Mouse (Mus musculus): ENCODE data around the gene Ndst2.

Ndst2 gene

DNA sequence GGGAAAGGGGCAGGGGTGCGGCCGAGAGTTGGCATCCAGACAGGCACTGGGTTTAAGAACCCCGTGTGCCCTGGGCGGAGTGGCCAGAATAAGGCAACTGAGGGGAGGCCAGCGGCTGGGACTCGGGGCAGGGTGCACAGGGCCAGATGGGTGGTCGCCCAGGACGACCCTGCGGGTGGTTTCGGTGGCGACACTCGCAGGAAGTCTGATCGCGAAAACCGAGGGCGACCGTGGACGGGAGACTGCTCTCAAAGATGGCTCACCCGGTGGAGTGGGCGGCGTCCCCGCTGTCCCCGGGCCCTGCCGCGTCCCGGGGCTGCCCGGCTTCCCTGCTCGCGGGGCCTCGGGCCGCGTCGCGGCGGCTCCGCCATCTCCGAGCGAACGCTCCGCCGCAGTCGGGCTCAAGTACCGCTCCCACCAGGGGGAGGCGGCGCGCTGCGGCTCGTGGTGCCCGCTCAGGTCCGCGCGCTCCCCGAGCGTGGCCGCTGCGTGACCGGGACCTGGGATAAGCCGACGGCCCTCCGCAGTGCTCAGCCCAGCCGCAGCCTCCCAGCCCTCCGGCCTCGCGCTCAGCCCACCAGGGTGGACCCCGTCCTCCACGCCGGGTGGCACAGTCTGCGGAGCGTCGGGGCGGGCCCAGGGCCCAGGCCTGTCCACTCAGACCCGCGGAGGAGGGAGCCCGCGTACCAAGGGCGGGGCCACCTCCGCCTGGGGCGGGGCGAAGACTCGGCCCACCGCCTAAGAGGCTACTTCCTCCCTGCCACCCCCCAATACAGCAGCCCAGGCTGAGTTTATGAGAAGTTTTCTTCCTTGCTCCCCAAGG, at the start of gene Ndst2:
TSS of gene Ndst2 (minus strand) at position 611 of the 823 bp plus-strand sequence.
- peak; percentile 74 for DNase-seq (ENCODE audit: low read depth, low spot score)

DNA sequence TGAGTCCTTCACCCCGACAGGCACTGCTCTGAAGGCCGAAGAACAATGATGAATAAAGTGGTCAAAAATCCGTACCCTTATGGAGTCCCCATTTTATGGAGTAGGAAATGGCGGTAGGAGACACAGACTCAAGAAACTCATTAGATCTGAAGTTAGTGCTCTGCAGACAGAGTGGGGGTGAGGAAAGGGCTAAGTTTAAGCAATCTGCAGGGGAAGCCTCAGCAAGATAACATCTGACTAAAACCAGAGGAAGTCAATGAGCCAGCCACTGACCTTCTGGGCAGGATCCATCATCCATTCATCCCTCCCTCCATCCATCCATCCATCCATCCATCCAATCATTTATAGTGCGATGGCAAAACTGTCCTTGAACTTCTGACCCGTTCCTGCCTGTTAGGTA, 49.2 kb upstream of the Ndst2 start:
- DNase-seq (ENCODE audit: low read depth, low spot score): no peak

DNA sequence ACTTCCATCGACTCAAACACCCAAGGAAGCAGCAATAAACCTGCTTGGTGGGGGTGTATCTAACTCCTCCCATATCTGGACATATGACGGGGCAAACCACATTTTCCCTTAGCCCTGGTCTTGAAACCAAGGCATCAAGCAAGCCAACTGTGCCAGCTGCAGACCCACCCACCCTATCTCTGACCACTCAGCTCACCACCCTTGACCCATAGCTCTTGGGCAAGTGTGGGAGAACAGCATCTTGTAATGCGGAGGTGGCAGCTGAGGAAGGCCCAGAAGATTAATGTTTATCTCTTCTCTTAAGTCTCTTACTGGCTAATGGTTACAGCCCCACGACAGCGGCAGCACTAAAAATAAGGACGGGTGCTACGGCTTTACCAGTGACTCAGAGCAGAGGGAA, 48.5 kb upstream of the Ndst2 start:
- no peak for DNase-seq (ENCODE audit: low read depth, low spot score)

DNA sequence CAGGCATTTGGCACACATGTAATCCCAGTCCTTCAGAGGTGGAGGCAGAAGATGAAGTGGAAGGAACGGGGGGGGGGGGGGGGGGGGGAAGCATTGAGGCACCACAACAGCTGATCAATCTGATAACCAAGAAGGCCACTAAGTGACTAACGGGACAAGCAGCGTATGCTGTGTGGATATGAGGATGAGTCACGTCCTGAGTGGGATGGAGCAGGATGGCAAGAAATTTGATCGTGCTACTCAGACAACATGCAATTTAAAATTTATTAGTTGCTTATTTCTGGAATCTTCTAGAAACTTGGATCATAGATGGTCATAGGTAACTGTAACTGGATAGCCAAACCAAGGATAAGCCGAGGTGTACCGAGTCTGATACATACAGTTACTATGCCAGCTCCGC, 45.9 kb upstream of the Ndst2 start:
- DNase-seq (ENCODE audit: low read depth, low spot score): no peak

DNA sequence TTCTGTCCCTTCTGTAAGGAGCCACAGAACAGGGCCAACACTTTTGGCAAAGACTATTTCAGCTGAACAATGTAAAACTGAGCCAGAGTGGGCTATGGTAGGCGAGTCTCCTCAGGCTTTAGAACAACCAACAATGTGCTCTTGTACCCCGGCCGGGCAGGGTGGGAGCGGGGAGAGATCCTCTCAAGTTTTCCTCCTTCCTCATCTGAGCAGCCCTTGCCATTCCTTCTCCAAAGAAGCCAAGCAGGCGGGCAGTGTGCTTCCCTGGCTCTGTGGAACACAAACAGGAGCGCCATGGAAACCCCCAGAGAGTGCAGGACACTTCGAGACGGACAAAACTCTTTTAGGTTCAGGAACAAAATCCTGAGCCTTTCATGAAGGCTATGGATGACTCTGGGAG, 44.1 kb upstream of the Ndst2 start:
- no peak for DNase-seq (ENCODE audit: low read depth, low spot score)

DNA sequence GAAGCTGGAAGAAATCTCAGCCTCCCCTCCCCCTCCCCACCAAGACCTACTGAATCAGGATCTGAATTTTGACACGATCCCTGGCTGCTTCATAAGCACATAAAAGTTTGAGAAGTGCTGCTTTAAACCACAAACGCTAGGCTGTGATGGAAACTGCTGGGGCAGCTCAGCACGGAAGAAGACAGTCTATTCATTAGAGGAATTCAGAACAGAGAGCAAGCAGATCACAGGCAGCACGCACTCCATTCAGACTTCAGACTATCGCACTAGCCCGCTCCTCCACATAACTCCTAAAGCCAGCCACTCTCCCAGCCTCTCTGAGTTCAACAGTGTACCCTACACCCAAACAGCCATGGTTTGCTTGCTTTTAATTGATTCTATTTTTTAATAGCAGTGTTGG, 41.3 kb upstream of the Ndst2 start:
- no peak for DNase-seq (ENCODE audit: low read depth, low spot score)

DNA sequence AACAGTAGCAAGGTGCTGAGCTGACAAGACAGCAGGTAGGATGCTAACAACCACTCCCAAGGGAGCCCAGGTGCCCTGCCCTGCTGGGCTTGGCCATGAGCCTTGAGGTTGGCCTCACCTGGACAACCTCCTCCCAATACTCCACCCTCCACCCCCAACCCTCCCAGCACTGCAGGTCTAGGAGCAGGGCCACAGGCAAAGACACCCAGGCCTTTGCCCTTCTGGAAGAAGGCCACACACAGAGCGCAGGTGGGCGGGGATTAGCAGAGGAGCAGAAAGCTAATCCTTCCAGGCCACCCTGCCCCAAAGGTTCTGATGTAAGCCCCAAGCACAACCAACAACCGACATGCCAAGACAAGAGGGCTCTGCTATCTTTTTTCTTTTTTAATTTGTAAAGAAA, 39.0 kb upstream of the Ndst2 start:
- DNase-seq (ENCODE audit: low read depth, low spot score): no peak

DNA sequence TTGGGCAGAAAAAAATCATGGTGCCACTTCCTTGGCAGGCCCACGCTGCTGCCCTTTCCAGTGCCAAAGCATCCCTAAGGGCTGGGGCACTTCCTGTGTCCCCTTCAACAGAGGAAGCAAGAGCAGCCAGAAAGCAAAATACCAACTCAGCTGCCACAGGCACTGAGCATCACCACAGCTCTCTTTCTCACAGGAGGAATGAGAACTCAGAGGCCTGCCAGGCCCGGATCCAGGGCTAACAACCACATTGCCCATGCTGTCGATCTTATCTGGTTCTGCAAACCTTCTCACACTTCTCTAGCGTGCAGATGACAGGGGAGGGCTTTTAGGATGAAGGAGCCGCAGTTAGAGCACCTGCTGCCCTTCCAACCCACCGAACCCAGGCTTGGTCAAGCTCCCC, 38.4 kb upstream of the Ndst2 start:
- DNase-seq (ENCODE audit: low read depth, low spot score): no peak

DNA sequence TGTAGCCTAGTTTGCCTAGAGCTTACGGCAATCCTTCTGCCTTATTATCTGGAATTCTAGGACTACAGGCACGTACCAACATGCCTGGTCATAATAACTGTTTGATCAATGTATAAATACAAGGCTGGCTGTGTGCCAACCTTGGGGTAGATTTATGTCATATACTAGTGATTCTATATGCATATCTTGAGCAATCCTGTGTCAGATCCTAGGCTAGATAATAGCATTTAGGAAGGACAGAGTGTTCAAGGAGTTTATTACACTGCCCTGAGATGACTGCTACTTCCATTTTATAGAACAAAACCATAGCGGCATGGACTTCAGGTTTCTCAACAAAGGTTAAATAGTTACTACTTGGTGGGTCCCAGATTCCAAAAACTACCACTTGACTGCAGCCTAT, 37.6 kb upstream of the Ndst2 start:
- DNase-seq (ENCODE audit: low read depth, low spot score): no peak

DNA sequence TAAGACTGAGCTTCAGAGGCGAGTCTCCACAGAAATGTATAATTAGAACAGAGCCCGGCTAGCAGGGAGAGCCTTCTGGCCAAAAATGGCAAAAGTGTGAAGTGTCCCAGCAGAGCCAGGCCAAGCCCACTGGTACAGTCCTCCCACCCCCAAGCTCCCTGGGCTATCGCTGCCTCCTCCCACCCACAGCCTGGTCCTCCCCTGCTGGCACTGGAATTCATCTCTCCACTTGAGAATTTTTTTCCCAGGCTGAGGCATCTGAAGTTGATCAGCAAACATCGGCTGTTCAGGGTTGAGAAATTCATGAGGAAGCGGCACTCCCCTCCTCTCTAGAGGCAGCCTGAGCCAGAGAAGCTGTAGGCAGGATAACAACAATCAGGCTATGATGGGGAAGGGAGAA, 34.2 kb upstream of the Ndst2 start:
- no peak for DNase-seq (ENCODE audit: low read depth, low spot score)

DNA sequence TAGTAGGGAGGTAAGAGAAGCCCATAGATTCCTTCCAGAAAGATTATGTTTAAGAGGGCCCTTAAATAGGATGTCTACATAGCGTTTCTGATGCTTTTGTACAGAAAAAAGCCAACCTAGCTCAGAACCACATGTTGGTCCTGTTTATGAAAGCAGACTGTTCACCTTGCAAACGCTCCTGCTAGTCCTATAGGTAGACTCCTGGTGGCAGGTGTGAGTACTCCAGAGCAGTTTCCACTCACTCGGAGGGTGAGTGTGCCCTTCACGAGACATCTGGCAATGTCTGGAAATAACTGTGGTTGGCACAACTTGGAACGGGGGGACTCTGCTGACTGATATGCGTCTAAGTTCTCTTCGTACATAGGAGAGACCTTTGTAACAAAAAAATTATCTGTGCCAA, 33.6 kb upstream of the Ndst2 start:
- DNase-seq (ENCODE audit: low read depth, low spot score): no peak

DNA sequence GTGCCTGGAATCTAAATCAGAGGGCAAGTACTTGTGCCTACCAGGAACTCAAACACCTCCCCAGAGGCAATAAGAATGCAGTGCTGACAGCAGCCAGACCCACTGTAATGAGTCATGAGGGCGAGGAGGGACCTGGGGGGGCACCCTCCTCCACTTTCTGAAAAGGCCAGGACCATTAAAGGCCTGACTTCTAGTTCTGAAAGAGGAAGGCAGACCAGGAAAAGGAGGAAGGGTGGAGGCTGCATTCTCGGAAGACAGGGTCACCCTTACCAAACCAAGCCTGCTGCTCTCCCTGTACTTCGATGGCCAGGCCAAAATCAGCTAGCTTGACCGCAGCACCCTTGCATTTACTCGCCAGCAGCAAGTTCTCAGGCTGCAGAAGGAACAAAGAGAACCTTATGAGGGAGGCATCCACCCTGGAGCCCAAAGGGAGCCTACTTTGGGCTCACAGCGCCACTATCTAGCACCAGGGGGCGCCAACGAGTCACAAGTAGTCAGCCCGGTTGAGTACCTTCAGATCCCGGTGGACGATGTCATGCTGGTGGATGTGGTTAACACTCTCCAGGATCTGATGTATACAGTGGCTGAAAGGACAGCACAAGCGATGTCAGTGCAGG, 31.4 kb upstream of the Ndst2 start:
- DNase-seq (ENCODE audit: low read depth, low spot score): peak; percentile 66

DNA sequence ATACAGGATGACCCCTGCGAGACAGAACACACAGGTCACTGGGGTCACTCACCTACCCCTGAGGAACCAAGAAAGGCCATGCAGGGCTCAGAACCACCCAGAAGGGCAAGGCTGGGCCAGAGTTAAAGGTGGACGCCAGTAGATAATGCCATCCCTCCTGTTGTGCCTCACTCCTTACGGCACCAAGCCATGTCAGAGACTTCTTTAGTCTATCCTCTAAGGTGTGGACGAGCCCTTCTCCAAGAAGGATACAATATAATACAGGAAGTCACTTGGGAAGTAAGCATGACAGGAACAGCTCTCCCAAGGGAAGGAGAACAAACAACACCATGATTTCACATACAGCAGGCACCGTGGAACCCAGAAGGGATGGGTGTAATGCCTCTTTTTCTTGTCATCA, 30.6 kb upstream of the Ndst2 start:
- no peak for DNase-seq (ENCODE audit: low read depth, low spot score)

DNA sequence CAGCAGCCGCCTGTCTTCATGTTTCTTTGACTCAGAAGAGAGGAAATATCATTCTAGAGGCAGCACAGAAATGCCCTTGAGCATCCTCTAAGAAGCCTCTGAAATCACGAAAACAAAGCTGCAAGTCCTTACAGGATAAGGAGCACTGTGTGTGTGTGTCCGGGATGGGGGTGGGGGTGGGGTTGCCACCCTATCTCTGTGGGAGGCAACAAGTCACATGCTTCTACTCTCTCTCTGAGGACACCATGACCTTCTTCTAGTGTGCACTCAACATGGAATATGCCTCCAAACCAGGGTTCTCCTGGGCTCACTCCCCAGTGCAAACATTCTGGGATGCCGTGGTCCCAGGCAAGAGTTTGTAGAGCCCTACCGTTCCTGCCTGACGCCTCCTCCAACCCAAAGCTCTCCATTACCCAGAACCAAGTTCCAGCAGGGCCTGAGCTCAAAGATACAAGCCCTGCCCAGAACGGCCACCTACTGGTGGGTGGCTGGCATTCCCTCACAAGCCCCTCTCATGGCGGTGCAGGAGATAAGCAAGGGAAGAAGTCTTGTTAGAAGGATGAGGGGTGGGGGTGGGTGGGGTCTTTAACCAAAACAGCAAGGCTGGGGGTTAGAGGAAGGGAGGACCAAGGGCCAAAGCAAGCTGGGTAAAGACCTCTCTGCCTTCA, 24.5 kb upstream of the Ndst2 start:
- no peak for DNase-seq (ENCODE audit: low read depth, low spot score)

DNA sequence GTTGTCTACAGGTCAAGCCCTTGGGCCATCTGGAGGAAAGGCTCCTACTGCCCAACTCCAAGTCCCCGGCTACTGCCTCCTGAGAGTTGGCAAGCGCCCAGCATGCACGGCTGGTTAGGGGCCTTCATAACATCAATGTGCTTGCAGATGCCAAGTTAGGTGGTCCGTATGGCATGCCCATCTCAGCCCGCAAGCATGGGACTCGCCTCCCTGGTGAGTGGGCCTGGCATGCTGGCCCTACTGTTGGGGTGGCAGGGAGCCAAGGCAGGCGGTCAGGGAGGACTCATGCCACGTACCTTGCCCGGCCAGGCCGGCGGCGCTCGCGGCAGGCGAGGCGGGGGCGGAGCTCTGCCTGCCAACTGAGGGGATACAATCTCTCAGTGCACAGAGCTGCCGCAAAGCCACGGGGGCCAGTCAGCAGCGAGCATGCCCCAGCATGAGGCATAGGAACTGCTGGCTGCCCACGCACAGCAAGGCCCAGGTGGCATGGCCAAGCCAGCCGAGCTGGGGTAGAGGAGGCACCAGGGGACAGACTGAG, 23.1 kb upstream of the Ndst2 start:
- no peak for DNase-seq (ENCODE audit: low read depth, low spot score)

DNA sequence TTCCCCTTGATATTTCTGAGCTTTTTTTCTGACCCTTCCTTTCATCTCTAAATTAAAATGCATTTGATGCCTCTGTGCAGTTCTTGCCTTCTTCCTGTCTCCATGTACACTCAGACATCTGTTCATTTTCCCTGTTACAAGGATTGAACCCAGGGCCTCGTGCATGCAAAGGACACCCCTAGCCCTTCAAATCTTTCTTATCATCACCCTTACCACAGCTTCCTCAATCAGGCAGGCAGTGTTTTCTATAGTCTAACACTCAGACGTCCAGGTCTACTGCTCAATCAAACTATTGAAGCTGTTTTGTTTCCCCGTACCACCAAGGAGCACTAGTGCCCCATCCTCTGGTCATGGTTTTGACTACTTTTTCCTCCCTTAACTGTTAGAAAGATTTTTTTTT, 19.4 kb upstream of the Ndst2 start:
- no peak for DNase-seq (ENCODE audit: low read depth, low spot score)

DNA sequence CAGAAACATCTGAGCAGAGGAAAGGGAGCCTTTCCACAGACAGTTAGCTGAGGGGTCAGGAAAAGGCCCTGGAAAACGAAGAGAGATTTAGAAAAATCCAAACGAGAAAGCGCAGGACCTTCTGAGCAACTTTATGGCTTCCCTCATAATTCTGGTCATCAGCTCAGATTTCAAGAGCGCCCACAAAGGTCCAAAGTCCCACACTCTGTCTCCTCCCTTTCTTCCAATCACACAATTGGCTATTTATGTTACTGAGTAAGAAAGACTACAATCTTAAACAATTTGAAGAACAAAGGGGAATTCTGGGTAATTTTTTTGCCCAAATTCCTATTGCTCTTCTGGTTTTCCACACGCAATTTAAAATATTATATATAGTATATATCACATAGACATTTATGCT, 16.1 kb upstream of the Ndst2 start:
- no peak for DNase-seq (ENCODE audit: low read depth, low spot score)

DNA sequence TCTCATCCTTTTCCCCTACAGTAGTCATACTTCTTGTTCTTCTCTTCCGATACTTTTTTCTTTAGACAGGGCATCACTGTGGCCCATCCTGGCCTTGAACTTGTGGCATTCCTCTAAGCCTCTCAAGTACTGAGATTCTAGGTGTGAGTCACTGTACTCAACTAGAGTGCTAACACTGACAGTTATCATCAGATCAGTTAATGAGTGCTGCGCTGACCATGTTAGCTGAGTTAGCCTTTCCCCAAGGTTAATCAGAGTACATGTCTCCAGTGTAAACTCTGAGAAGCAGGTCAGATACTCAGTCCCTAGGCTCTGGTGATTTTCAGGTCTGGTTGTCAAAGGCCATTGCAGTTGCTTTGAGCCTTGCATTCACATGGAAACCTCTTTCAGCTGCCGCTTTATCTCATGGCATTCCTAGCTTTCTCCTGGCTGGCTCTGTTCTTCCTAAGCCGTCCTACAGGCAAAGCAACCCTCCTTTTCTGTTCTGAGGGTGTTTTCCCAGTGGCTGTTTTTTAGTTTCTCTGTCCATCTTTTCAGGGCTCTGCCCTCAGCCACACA, 15.2 kb upstream of the Ndst2 start:
- DNase-seq (ENCODE audit: low read depth, low spot score): no peak

DNA sequence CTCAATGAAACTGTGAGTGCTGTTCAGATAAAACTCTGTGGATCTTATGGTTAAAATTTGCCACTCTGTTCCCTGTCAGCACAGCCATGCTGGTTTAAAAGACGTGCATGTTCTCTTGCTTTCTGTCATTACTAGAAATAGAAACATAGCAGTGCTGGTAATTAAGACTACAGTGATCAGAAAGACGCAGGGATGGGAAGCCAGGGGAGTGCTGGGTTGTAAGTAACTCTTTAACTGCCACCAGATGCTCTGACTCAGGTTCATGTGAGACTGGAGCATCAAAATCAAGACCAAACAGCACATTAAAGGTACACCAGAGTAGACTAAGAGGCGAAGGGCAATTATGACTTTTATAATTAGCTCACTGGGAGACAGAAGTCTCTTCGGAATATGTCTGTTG, 14.0 kb upstream of the Ndst2 start:
- DNase-seq (ENCODE audit: low read depth, low spot score): no peak

DNA sequence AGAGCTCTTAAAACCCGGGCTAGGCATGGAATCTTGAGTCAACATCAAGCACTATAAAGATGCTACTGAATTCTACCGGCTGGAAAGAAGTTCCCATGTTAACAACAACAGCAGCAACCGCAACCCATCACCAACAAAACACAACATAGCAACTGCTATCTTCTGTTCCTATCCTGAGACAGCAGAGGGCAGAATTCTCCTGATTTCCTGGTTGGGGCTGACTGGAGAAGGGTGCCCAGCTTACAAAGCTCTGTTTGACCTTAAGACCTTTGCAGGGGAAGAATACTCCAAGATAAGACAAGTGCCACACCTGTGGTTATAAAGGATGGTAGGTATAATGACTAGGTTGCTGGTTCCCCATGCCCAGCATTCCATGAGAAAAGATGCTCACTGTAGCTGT, 12.6 kb upstream of the Ndst2 start:
- DNase-seq (ENCODE audit: low read depth, low spot score): no peak

DNA sequence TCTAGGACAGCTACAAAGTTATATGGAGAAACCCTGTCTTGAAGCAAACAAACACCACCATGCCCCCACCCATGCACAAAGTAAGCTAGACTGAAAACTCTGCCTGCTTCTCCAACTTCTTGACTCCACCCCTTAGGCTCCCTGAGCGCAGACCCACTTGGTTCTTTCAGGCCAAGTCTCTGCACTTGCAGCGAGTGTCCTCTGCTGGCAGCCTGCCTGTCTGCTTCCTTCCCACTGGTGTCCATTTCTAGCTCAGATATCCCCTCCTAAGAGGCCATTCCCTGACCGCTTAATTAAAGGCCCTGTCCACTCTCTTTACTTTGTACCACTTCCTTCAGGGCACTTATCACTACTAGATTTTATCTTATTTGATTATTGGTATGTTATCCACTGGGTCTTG, 9.3 kb upstream of the Ndst2 start:
- DNase-seq (ENCODE audit: low read depth, low spot score): no peak

DNA sequence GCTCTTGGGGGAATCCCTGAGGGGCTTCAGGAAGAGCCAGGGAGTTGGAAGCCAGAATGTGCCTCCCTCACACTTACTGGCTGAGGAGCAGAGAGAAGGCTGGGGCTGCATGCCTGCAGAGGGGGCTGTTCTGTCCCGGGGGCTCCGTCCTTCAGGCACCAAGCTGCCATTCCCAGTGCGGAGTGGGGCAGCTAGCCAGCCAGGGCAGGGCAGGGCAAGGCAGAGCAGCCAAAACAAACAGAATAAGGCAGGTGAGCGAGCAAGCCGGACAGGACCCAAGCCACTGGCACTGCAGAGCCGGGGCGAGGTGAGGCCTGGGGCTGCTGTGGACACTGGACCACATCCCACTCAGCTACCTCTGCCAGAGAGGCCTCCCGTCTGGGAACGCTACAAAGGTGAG, 6.9 kb upstream of the Ndst2 start:
- DNase-seq (ENCODE audit: low read depth, low spot score): no peak
